In the genomic region with DNA sequence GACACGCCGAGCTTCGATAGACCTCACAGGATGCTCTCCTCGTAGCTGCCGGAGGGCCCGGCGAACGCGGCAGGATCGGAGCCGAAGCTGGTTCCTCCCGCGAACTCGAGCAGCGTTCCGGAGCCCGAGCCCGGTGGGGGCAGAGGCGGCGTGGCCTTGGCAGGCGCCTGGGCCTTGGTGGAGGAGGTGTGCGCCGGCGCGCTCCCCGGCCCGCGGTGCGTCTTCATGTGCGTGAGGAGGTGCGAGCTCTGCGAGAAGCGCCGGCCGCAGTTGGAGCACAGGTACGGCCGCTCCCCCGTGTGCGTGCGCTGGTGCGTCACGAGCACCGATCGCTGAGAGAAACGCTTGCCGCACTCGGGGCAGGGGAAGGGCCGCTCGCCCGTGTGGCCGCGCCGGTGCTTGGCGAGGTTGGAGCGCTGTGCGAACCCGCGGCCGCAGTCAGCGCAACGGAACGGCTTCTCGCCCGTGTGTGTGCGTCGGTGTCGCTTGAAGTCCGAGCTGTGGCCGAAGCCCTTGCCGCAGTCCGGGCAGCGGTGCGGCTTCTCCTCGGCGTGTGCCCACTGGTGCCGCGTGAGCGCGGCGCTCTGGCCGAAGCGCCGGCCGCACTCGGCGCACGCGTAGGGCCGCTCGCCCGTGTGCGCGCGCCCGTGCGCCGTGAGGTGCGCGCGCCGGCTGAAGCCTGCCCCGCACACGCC, we compare ENCODE assay signal across 9 mouse cellular contexts. TPM values are rescaled to one million over a fixed set of nuclear protein-coding genes. Genes with fewer than 3 reads are reported as not detected.
DNase-seq lines count a peak whose midpoint lies in the region; ATAC-seq and TF ChIP-seq lines count a peak whose summit lies in the region.
"Had no signal": no experiment of that assay in that cellular context is flagged by ENCODE, and none has a peak within 500 bp of the region (broad histone marks: within the 10 kb centered on the region; RNA-seq: fewer than 3 reads in every experiment).

No protein-coding gene starts in this region.

- H3K9me3 ChIP-seq in heart, embryonic 12.5 days (replicated peaks), result no peaks in the 10 kb centered on the region
- no peaks in the 10 kb centered on the region for H3K9me3 ChIP-seq in E14TG2a.4 (ENCODE audit: low read length)
- no peaks in the 10 kb centered on the region for H3K9me3 ChIP-seq in hindbrain, embryonic 12.5 days (replicated peaks)
- H3K9me3 ChIP-seq in midbrain, embryonic 15.5 days, result no peaks in the 10 kb centered on the region

- intact Hi-C loops in heart, postnatal 25 days (cut with DNase I), result no loop called here

- H3K27ac ChIP-seq in heart, embryonic 12.5 days (ENCODE audit: poor library complexity, severe bottlenecking), result no peak overlapping the region
- no peak overlapping the region for H3K27ac ChIP-seq in hindbrain, embryonic 12.5 days
- no peak overlapping the region for H3K27ac ChIP-seq in midbrain, embryonic 15.5 days

- peaks cover 15% of the 10 kb centered on the region for H3K36me3 ChIP-seq in heart, embryonic 12.5 days
- H3K36me3 ChIP-seq in E14TG2a.4 (ENCODE audit: insufficient read depth, low read length), result peaks cover 2% of the 10 kb centered on the region
- H3K36me3 ChIP-seq in hindbrain, embryonic 12.5 days, result peaks cover 66% of the 10 kb centered on the region
- peaks cover 28% of the 10 kb centered on the region for H3K36me3 ChIP-seq in midbrain, embryonic 15.5 days (replicated peaks)

- DNase-seq in heart, postnatal 25 days (ENCODE audit: low spot score), result no peak
- peak; percentile 61 for DNase-seq in cerebellum, adult 9-10 months
- no peak for DNase-seq in gastrocnemius, adult 18-20 months (ENCODE audit: low spot score)
- no peak for DNase-seq in thymus, postnatal 10 days (ENCODE audit: low spot score in 2 of 2)

- H3K27me3 ChIP-seq in heart, embryonic 12.5 days (replicated peaks), result peaks cover 93% of the 10 kb centered on the region
- H3K27me3 ChIP-seq in E14TG2a.4 (ENCODE audit: insufficient read depth, low read length), result peaks cover 83% of the 10 kb centered on the region
- H3K27me3 ChIP-seq in hindbrain, embryonic 12.5 days, result peaks cover 76% of the 10 kb centered on the region
- H3K27me3 ChIP-seq in midbrain, embryonic 15.5 days (replicated peaks), result peaks cover 46% of the 10 kb centered on the region

- WGBS in heart, embryonic 12.5 days, result 2% methylated on average over 103 of the region's 103 CpGs
- 2% methylated on average over 103 of the region's 103 CpGs for WGBS in hindbrain, embryonic 12.5 days
- 8% methylated on average over 91 of the region's 103 CpGs for WGBS in midbrain, embryonic 15.5 days

- H3K4me2 ChIP-seq in heart, embryonic 12.5 days, result peak overlapping the region; percentile 90
- peak overlapping the region; percentile 62 for H3K4me2 ChIP-seq in hindbrain, embryonic 12.5 days (replicated peaks)
- peak overlapping the region; percentile 39 for H3K4me2 ChIP-seq in midbrain, embryonic 15.5 days

- peak overlapping the region; percentile 47 for H3K4me3 ChIP-seq in heart, embryonic 12.5 days
- peak overlapping the region; percentile 76 for H3K4me3 ChIP-seq in E14TG2a.4 (replicated peaks; ENCODE audit: low read length)
- H3K4me3 ChIP-seq in hindbrain, embryonic 12.5 days, result peak overlapping the region; percentile 34
- H3K4me3 ChIP-seq in midbrain, embryonic 15.5 days, result peak overlapping the region; percentile 25

- peaks cover 24% of the 10 kb centered on the region for H3K4me1 ChIP-seq in heart, embryonic 12.5 days (replicated peaks)
- peaks cover 24% of the 10 kb centered on the region for H3K4me1 ChIP-seq in E14TG2a.4 (replicated peaks; ENCODE audit: low read depth, low read length)
- H3K4me1 ChIP-seq in hindbrain, embryonic 12.5 days, result peaks cover 21% of the 10 kb centered on the region
- peaks cover 14% of the 10 kb centered on the region for H3K4me1 ChIP-seq in midbrain, embryonic 15.5 days

- H3K9ac ChIP-seq in heart, embryonic 12.5 days, result peak overlapping the region; percentile 44
- H3K9ac ChIP-seq in hindbrain, embryonic 12.5 days, result peak overlapping the region; percentile 35; the same call in 1 of the 2 replicates
- H3K9ac ChIP-seq in midbrain, embryonic 15.5 days, result no peak overlapping the region

- ATAC-seq in heart, embryonic 12.5 days (ENCODE audit: insufficient number of reproducible peaks, low FRiP score), result no peak
- ATAC-seq in hindbrain, embryonic 12.5 days (ENCODE audit: low FRiP score), result no peak
- no peak for ATAC-seq in midbrain, embryonic 15.5 days (replicated peaks)

- no peak for TF ChIP-seq CTCF in E14TG2a.4 (conservative IDR thresholded peaks at IDR 0.05; ENCODE audit: low read length)

RNA-seq across cellular contexts. Expression of a gene that starts 16.5 kb away (rescaled TPM):
- polyA plus RNA-seq in heart, embryonic 12.5 days (2016; fragmentation: Nextera tagmentation; extraction: Ambion mirVana), result 4.6 and 4.9 TPM in 2 replicates
- 1 to 10 TPM; 4.8 to 5.7 TPM for total RNA-seq in heart, postnatal 25 days (2021)
- 16.9 and 18.6 TPM in 2 replicates for polyA plus RNA-seq in hindbrain, embryonic 12.5 days (2016; fragmentation: Nextera tagmentation; extraction: Ambion mirVana)
- 14.0 and 15.0 TPM in 2 replicates for polyA plus RNA-seq in midbrain, embryonic 15.5 days (2015; fragmentation: Nextera tagmentation; extraction: Ambion mirVana)
- 1 to 10 TPM; 3.0 to 4.6 TPM for total RNA-seq in gastrocnemius, adult 18-20 months (2021)

RNA-seq across cellular contexts. Expression of a gene that starts 18.4 kb away (rescaled TPM):
- polyA plus RNA-seq in heart, embryonic 12.5 days (2016; fragmentation: Nextera tagmentation; extraction: Ambion mirVana), result 10.3 and 11.3 TPM in 2 replicates
- 10 to 100 TPM in 1 of 2 experiments, 1 to 10 TPM in 1; 9.5 to 11.0 TPM for total RNA-seq in heart, postnatal 25 days (2021)
- 25.7 and 28.3 TPM in 2 replicates for polyA plus RNA-seq in hindbrain, embryonic 12.5 days (2016; fragmentation: Nextera tagmentation; extraction: Ambion mirVana)
- 22.5 and 22.8 TPM in 2 replicates for polyA plus RNA-seq in midbrain, embryonic 15.5 days (2015; fragmentation: Nextera tagmentation; extraction: Ambion mirVana)
- total RNA-seq in gastrocnemius, adult 18-20 months (2021), result 1 to 10 TPM; 6.7 to 7.7 TPM

RNA-seq across cellular contexts. Expression of a gene that starts 26.6 kb away (rescaled TPM):
- not detected in 2 replicates for polyA plus RNA-seq in heart, embryonic 12.5 days (2016; fragmentation: Nextera tagmentation; extraction: Ambion mirVana)
- not detected for total RNA-seq in heart, postnatal 25 days (2021)
- polyA plus RNA-seq in hindbrain, embryonic 12.5 days (2016; fragmentation: Nextera tagmentation; extraction: Ambion mirVana), result not detected in 2 replicates
- not detected in 2 replicates for polyA plus RNA-seq in midbrain, embryonic 15.5 days (2015; fragmentation: Nextera tagmentation; extraction: Ambion mirVana)
- total RNA-seq in gastrocnemius, adult 18-20 months (2021), result not detected
- total RNA-seq: left cerebral cortex, postnatal 36 days had no signal

RNA-seq across cellular contexts. Expression of a gene that starts 40.1 kb away (rescaled TPM):
- polyA plus RNA-seq in heart, embryonic 12.5 days (2016; fragmentation: Nextera tagmentation; extraction: Ambion mirVana), result 0.09 TPM in 1 of 2 replicates, not detected in the other
- total RNA-seq in heart, postnatal 25 days (2021), result under 1 TPM in 1 of 2 experiments, not detected in 1; 0.25 TPM
- polyA plus RNA-seq in hindbrain, embryonic 12.5 days (2016; fragmentation: Nextera tagmentation; extraction: Ambion mirVana), result not detected in 2 replicates
- polyA plus RNA-seq in midbrain, embryonic 15.5 days (2015; fragmentation: Nextera tagmentation; extraction: Ambion mirVana), result 0.19 and 0.34 TPM in 2 replicates
- not detected for total RNA-seq in gastrocnemius, adult 18-20 months (2021)

Comparison
In these comparisons a context has a peak if more than half of its experiments do, and no peak if none do; other contexts are left out.
1. H3K4me2 ChIP-seq: peak in every context shown above with its lines; median percentile 90 in heart, embryonic 12.5 days; 62 in hindbrain, embryonic 12.5 days; 39 in midbrain, embryonic 15.5 days.
2. H3K4me3 ChIP-seq: peak in every context shown above with its lines; median percentile 76 in E14TG2a.4; 47 in heart, embryonic 12.5 days; 34 in hindbrain, embryonic 12.5 days; 25 in midbrain, embryonic 15.5 days.